Mouse (Mus musculus) heart, adult 2 months (tissue): Measurements from ENCODE around the gene Adam19. TPM values are rescaled to one million over a fixed set of nuclear protein-coding genes. Genes with fewer than 3 reads are reported as not detected.

ENCODE experiments used
- DNase-seq, 2 experiments: peaks; one replicate each; pipeline ENCODE4 v3.0.0; 2021
- H3K27ac ChIP-seq: fragments of 200-600 bp; 2 replicates; pipeline ENCODE4 v1.8.1; 2022
- H3K27me3 ChIP-seq: fragments of 200-500 bp; 2 replicates; pipeline ENCODE4 v1.6.1; 2012; ENCODE audit warnings: mild to moderate bottlenecking, low read length, inconsistent platforms, mixed read lengths; ENCODE audit not compliant: control insufficient read depth, insufficient read depth
- H3K36me3 ChIP-seq: fragments of 200-500 bp; 2 replicates; pipeline ENCODE4 v1.6.1; 2012; ENCODE audit warnings: low read length, inconsistent platforms; ENCODE audit not compliant: control insufficient read depth, insufficient read depth
- H3K4me1 ChIP-seq: fragments of 200-500 bp; 2 replicates; pipeline ENCODE4 v1.6.1; 2011; ENCODE audit warnings: low read length; ENCODE audit not compliant: control insufficient read depth, insufficient read depth
- H3K4me3 ChIP-seq: fragments of 200-600 bp; 2 replicates; pipeline ENCODE4 v1.8.1; 2022
- H3K79me2 ChIP-seq: fragments of 200-500 bp; replicated peaks from 2 replicates; pipeline ENCODE4 v1.6.1; 2012; ENCODE audit warnings: mild to moderate bottlenecking, inconsistent platforms, low read length, moderate library complexity, mixed read lengths; ENCODE audit not compliant: control insufficient read depth, insufficient read depth
- H3K9ac ChIP-seq: fragments of 200-500 bp; 2 replicates; pipeline ENCODE4 v1.6.1; 2012; ENCODE audit warnings: low read depth, mild to moderate bottlenecking, control low read depth, inconsistent platforms, low read length, mixed read lengths
- CTCF ChIP-seq: fragments of 200-600 bp; IDR thresholded peaks from 2 replicates; pipeline ENCODE4 v1.8.1; 2022; ENCODE audit warnings: antibody characterized with exemption, mild to moderate bottlenecking, moderate library complexity
- EP300 ChIP-seq: fragments of 200-500 bp; IDR thresholded peaks from 2 replicates; pipeline ENCODE4 v1.6.1; 2011; ENCODE audit warnings: low read depth, low read length, control low read depth; ENCODE audit not compliant: insufficient read depth
- POLR2A ChIP-seq: fragments of 200-500 bp; IDR thresholded peaks from 2 replicates; pipeline ENCODE4 v1.6.1; 2011; ENCODE audit warnings: mild to moderate bottlenecking, low read depth, low read length, control low read depth; ENCODE audit not compliant: insufficient read depth
- WGBS: fragments of 180-500 bp; shearing (Covaris S2); methylation state at CpG from one replicate; pipeline ENCODE4 v1.1.7; 2018; 5-methylcytosine and 5-hydroxymethylcytosine counted together
- intact Hi-C: fragments of 180-260 bp; cut with DNase I; formaldehyde crosslinking; loops from one replicate; pipeline ENCODE4 v1.15.1; 2025
- long read RNA-seq: library from polyadenylated mRNA; stranded (forward); transcript quantifications from one replicate; pipeline ENCODE4 v2.0.0, GENCODE M21; 2021
- polyA plus RNA-seq: library from polyadenylated mRNA; depleted of rRNA; stranded (reverse); fragments of >200 nt; gene quantifications from 2 replicates; pipeline ENCODE4 v1.2.3, GENCODE M21; 2012; rRNA removed
- total RNA-seq, 2 experiments: library from RNA; stranded (reverse); gene quantifications; 2 replicates each; pipeline ENCODE4 v1.2.3; 2021

Adam19 gene
- 10 to 100 TPM; 21.9 to 63.9 TPM for total RNA-seq
- polyA plus RNA-seq, result 17.7 and 32.1 TPM in 2 replicates
- long read RNA-seq, full-length matches to known transcripts, result 6 of 38 reads
- long read RNA-seq, partial matches to known transcripts, result 5 of 38 reads
- long read RNA-seq, other reads (novel, unspliced or antisense), result 27 of 38 reads

- no peaks in the 10 kb centered on the region for H3K27me3 ChIP-seq
- H3K4me1 ChIP-seq, result peaks cover 8% of the 10 kb centered on the region
- peak within 1 kb of the TSS; percentile 84 for H3K4me3 ChIP-seq
- intact Hi-C loops, result no loop called here
- under 1% methylated on average over 51 of the region's 51 CpGs for WGBS
- TF ChIP-seq EP300, result no peak
- peak; percentile 37 for TF ChIP-seq CTCF
- TF ChIP-seq POLR2A, result peak; percentile 71; the same call in 1 of the 2 replicates
- peaks cover 9% of the 10 kb centered on the region for H3K36me3 ChIP-seq
- DNase-seq, result peak; percentile 86 to 88
- peak within 1 kb of the TSS; percentile 91 for H3K9ac ChIP-seq
- peak within 1 kb of the TSS; percentile 90 for H3K27ac ChIP-seq
- 0 out of 2 replicates have a peak, but pooled peaks cover 2% of the 10 kb centered on the region for H3K79me2 ChIP-seq
These were observed at the start of gene Adam19 for GRCm38 (mm10) chr11:46055896-46056769. TSS of gene Adam19 (plus strand) at chr11:46055992.

- Histone ChIP-seq H3K4me3 (no peak overlapping the region), H3K36me3 (no peaks in the 10 kb centered on the region), H3K79me2 (no peaks in the 10 kb centered on the region), H3K27me3 (no peaks in the 10 kb centered on the region), H3K9ac (no peak overlapping the region), H3K4me1 (no peaks in the 10 kb centered on the region), H3K27ac (no peak overlapping the region)
- DNase-seq, result peak; percentile 60 to 78
- TF ChIP-seq CTCF (peak; percentile 92), EP300 (no peak)
- intact Hi-C loops, result loop anchor here (5.0 kb wide), 2 partner anchors 36 to 201 kb away; partner anchors contain the start of gene Gm12166
- 14% methylated on average over 6 of the region's 6 CpGs for WGBS
These were observed 39.7 kb upstream of the Adam19 start for GRCm38 (mm10) chr11:46016061-46016460.

GRCm38 (mm10) chr11:46020246-46020645 lies 35.5 kb upstream of the Adam19 start:
- H3K9ac ChIP-seq, result no peak overlapping the region
- DNase-seq, result no peak
- H3K4me1 ChIP-seq, result no peaks in the 10 kb centered on the region
- 89% methylated on average over 1 of the region's 1 CpGs for WGBS
- H3K27me3 ChIP-seq, result no peaks in the 10 kb centered on the region
- no peak overlapping the region for H3K4me3 ChIP-seq
- no peaks in the 10 kb centered on the region for H3K36me3 ChIP-seq
- no peaks in the 10 kb centered on the region for H3K79me2 ChIP-seq
- no peak overlapping the region for H3K27ac ChIP-seq
- TF ChIP-seq CTCF (no peak), EP300 (no peak), POLR2A (no peak)
- intact Hi-C loops, result no loop called here

- Histone ChIP-seq H3K36me3 (no peaks in the 10 kb centered on the region), H3K4me1 (no peaks in the 10 kb centered on the region; the same call in 1 of the 2 replicates), H3K27me3 (no peaks in the 10 kb centered on the region), H3K9ac (no peak overlapping the region), H3K79me2 (no peaks in the 10 kb centered on the region), H3K27ac (no peak overlapping the region), H3K4me3 (no peak overlapping the region)
- intact Hi-C loops, result no loop called here
- DNase-seq, result no peak
- TF ChIP-seq POLR2A (no peak), CTCF (no peak), EP300 (no peak)
These were observed 33.9 kb upstream of the Adam19 start for GRCm38 (mm10) chr11:46021850-46022249.

- H3K9ac ChIP-seq, result no peak overlapping the region
- intact Hi-C loops, result no loop called here
- H3K4me3 ChIP-seq, result no peak overlapping the region
- no peak for DNase-seq
- no peak overlapping the region for H3K27ac ChIP-seq
- no peaks in the 10 kb centered on the region for H3K79me2 ChIP-seq
- 53% methylated on average over 6 of the region's 6 CpGs for whole genome bisulfite sequencing
- no peaks in the 10 kb centered on the region for H3K27me3 ChIP-seq
- no peaks in the 10 kb centered on the region; the same call in 1 of the 2 replicates for H3K4me1 ChIP-seq
- H3K36me3 ChIP-seq, result no peaks in the 10 kb centered on the region
- TF ChIP-seq EP300 (no peak), POLR2A (no peak), CTCF (no peak)
These were observed 32.8 kb upstream of the Adam19 start for GRCm38 (mm10) chr11:46022983-46023382.

GRCm38 (mm10) chr11:46025962-46026392 lies 29.8 kb upstream of the Adam19 start:
- no peak overlapping the region for H3K27ac ChIP-seq
- intact Hi-C loops, result no loop called here
- H3K4me1 ChIP-seq, result no peaks in the 10 kb centered on the region; the same call in 1 of the 2 replicates
- H3K36me3 ChIP-seq, result no peaks in the 10 kb centered on the region
- TF ChIP-seq EP300, result no peak
- no peak for TF ChIP-seq POLR2A
- no peak overlapping the region for H3K9ac ChIP-seq
- WGBS, result 33% methylated on average over 7 of the region's 7 CpGs
- H3K4me3 ChIP-seq, result no peak overlapping the region
- no peaks in the 10 kb centered on the region for H3K27me3 ChIP-seq
- no peaks in the 10 kb centered on the region for H3K79me2 ChIP-seq
- DNase-seq, result peak in 1 of 2 experiments; percentile 18
